Mouse (Mus musculus) forebrain, embryonic 14.5 days (tissue): ENCODE measurements at regions not wholly inside any gene's neighbourhood (a gene's known extent, or its start where the extent isn't known, plus 50 kb on each side); places are given as distances from the start of the nearest gene placed in this dataset.

Experiments
- ATAC-seq: fragments of 200-750 bp; cut with Nextera tagmentation; 2 replicates; pipeline ENCODE4 v1.8.0; 2017; ENCODE audit warnings: mild to moderate bottlenecking, moderate library complexity
- DNase-seq: peaks from one replicate; pipeline ENCODE4 v3.0.0-alpha.2; 2015; ENCODE audit warnings: low spot score
- H3K27ac ChIP-seq: fragments of 300-500 bp; sonication (generic); 2 replicates; pipeline ENCODE4 v1.5.1; 2014; ENCODE audit warnings: low read depth, mild to moderate bottlenecking, control low read depth, low read length, moderate library complexity
- H3K27me3 ChIP-seq: fragments of 300-500 bp; sonication (generic); replicated peaks from 2 replicates; pipeline ENCODE4 v1.6.1; 2014; ENCODE audit warnings: low read length, control low read depth, mixed read lengths; ENCODE audit not compliant: control insufficient read depth, insufficient read depth
- H3K36me3 ChIP-seq: fragments of 300-500 bp; sonication (generic); 2 replicates; pipeline ENCODE4 v1.6.1; 2014; ENCODE audit warnings: low read length, control low read depth; ENCODE audit not compliant: control insufficient read depth, insufficient read depth
- H3K4me1 ChIP-seq: fragments of 300-500 bp; sonication (generic); 2 replicates; pipeline ENCODE4 v1.6.1; 2014; ENCODE audit warnings: antibody characterized with exemption, low read length, control low read depth; ENCODE audit not compliant: control insufficient read depth, insufficient read depth
- H3K4me2 ChIP-seq: fragments of 300-500 bp; sonication (generic); 2 replicates; pipeline ENCODE4 v1.6.1; 2014; ENCODE audit warnings: mild to moderate bottlenecking, control low read depth, low read length
- H3K4me3 ChIP-seq: fragments of 300-500 bp; sonication (generic); 2 replicates; pipeline ENCODE4 v1.5.1; 2014; ENCODE audit warnings: low read depth, low read length, control low read depth
- H3K9ac ChIP-seq: fragments of 300-500 bp; sonication (generic); 2 replicates; pipeline ENCODE4 v1.6.1; 2014; ENCODE audit warnings: mild to moderate bottlenecking, low read length, control low read depth, moderate library complexity
- H3K9me3 ChIP-seq: fragments of 300-500 bp; sonication (generic); replicated peaks from 2 replicates; pipeline ENCODE4 v1.6.1; 2016; ENCODE audit warnings: low read length, control low read depth, mixed read lengths; ENCODE audit not compliant: control insufficient read depth
- WGBS: fragments of 180-500 bp; shearing (Covaris S2); extraction: QIAGEN DNeasy Blood & Tissue Kit; methylation state at CpG from one replicate; pipeline ENCODE4 v1.1.7; 2014; 5-methylcytosine and 5-hydroxymethylcytosine counted together

- WGBS, result 66% methylated on average over 3 of the region's 3 CpGs
- H3K4me1 ChIP-seq, result no peaks in the 10 kb centered on the region
- H3K9me3 ChIP-seq, result no peaks in the 10 kb centered on the region
- ATAC-seq (no peak), DNase-seq (no peak)
- H3K27ac ChIP-seq, result no peak overlapping the region
- no peak overlapping the region for H3K4me3 ChIP-seq
- no peaks in the 10 kb centered on the region for H3K36me3 ChIP-seq
- H3K9ac ChIP-seq, result no peak overlapping the region
- no peak overlapping the region for H3K4me2 ChIP-seq
- no peaks in the 10 kb centered on the region for H3K27me3 ChIP-seq
Measured at GRCm38 (mm10) chr9:71058655-71059054, 106.6 kb upstream of the Lipc start.

- Histone ChIP-seq H3K36me3 (no peaks in the 10 kb centered on the region), H3K9ac (no peak overlapping the region), H3K27ac (no peak overlapping the region), H3K4me3 (no peak overlapping the region), H3K27me3 (no peaks in the 10 kb centered on the region), H3K4me1 (no peaks in the 10 kb centered on the region), H3K9me3 (no peaks in the 10 kb centered on the region), H3K4me2 (no peak overlapping the region)
- WGBS, result 72% methylated on average over 3 of the region's 3 CpGs
- ATAC-seq (no peak), DNase-seq (no peak)
Measured at GRCm38 (mm10) chr9:71056836-71057235, 104.8 kb upstream of the Lipc start.

GRCm38 (mm10) chr9:71043899-71044298 is 91.9 kb upstream of the Lipc start:
- Histone ChIP-seq H3K27ac (no peak overlapping the region), H3K4me3 (no peak overlapping the region), H3K4me2 (no peak overlapping the region), H3K27me3 (no peaks in the 10 kb centered on the region), H3K9ac (no peak overlapping the region), H3K36me3 (no peaks in the 10 kb centered on the region), H3K9me3 (no peaks in the 10 kb centered on the region), H3K4me1 (no peaks in the 10 kb centered on the region)
- ATAC-seq, result no peak
- WGBS, result 46% methylated on average over 1 of the region's 1 CpGs
- peak; percentile 35 for DNase-seq

- no peak for DNase-seq
- no peaks in the 10 kb centered on the region for H3K9me3 ChIP-seq
- no peak overlapping the region for H3K4me3 ChIP-seq
- WGBS, result 67% methylated on average over 6 of the region's 6 CpGs
- H3K27ac ChIP-seq, result no peak overlapping the region
- no peak overlapping the region for H3K9ac ChIP-seq
- no peak for ATAC-seq
- H3K4me1 ChIP-seq, result no peaks in the 10 kb centered on the region
- no peaks in the 10 kb centered on the region for H3K27me3 ChIP-seq
- H3K36me3 ChIP-seq, result no peaks in the 10 kb centered on the region
- H3K4me2 ChIP-seq, result no peak overlapping the region
Measured at GRCm38 (mm10) chr9:71035286-71035685, 83.3 kb upstream of the Lipc start.

- ATAC-seq (no peak), DNase-seq (no peak)
- Histone ChIP-seq H3K9ac (no peak overlapping the region), H3K9me3 (no peaks in the 10 kb centered on the region), H3K36me3 (no peaks in the 10 kb centered on the region), H3K4me3 (no peak overlapping the region), H3K27ac (no peak overlapping the region), H3K4me2 (no peak overlapping the region), H3K27me3 (no peaks in the 10 kb centered on the region), H3K4me1 (no peaks in the 10 kb centered on the region)
Measured at GRCm38 (mm10) chr9:71032156-71032555, 80.1 kb upstream of the Lipc start.

GRCm38 (mm10) chr9:71030203-71030921 is 78.3 kb upstream of the Lipc start:
- WGBS, result 76% methylated on average over 3 of the region's 3 CpGs
- ATAC-seq, result no peak
- Histone ChIP-seq H3K36me3 (no peaks in the 10 kb centered on the region), H3K9me3 (no peaks in the 10 kb centered on the region), H3K27ac (no peak overlapping the region), H3K27me3 (no peaks in the 10 kb centered on the region), H3K4me1 (no peaks in the 10 kb centered on the region), H3K9ac (no peak overlapping the region), H3K4me2 (no peak overlapping the region), H3K4me3 (no peak overlapping the region)
- no peak for DNase-seq

GRCm38 (mm10) chr9:71028102-71028501 is 76.1 kb upstream of the Lipc start:
- 95% methylated on average over 2 of the region's 2 CpGs for WGBS
- DNase-seq, result no peak
- no peaks in the 10 kb centered on the region for H3K9me3 ChIP-seq
- H3K4me1 ChIP-seq, result no peaks in the 10 kb centered on the region
- no peaks in the 10 kb centered on the region for H3K27me3 ChIP-seq
- ATAC-seq, result no peak
- no peak overlapping the region for H3K4me3 ChIP-seq
- H3K4me2 ChIP-seq, result no peak overlapping the region
- no peaks in the 10 kb centered on the region for H3K36me3 ChIP-seq
- H3K27ac ChIP-seq, result no peak overlapping the region
- no peak overlapping the region for H3K9ac ChIP-seq

- Histone ChIP-seq H3K27ac (no peak overlapping the region), H3K4me1 (no peaks in the 10 kb centered on the region), H3K4me2 (no peak overlapping the region), H3K27me3 (no peaks in the 10 kb centered on the region), H3K9me3 (no peaks in the 10 kb centered on the region), H3K9ac (no peak overlapping the region), H3K36me3 (no peaks in the 10 kb centered on the region), H3K4me3 (no peak overlapping the region)
- WGBS, result 77% methylated on average over 2 of the region's 2 CpGs
- ATAC-seq (no peak), DNase-seq (no peak)
Measured at GRCm38 (mm10) chr9:71027626-71028025, 75.6 kb upstream of the Lipc start.

GRCm38 (mm10) chr9:71025196-71025595 is 73.2 kb upstream of the Lipc start:
- H3K27me3 ChIP-seq, result no peaks in the 10 kb centered on the region
- 81% methylated on average over 3 of the region's 3 CpGs for WGBS
- ATAC-seq (no peak), DNase-seq (no peak)
- no peak overlapping the region for H3K4me2 ChIP-seq
- no peaks in the 10 kb centered on the region for H3K9me3 ChIP-seq
- no peak overlapping the region for H3K9ac ChIP-seq
- H3K27ac ChIP-seq, result no peak overlapping the region
- no peaks in the 10 kb centered on the region for H3K4me1 ChIP-seq
- no peak overlapping the region for H3K4me3 ChIP-seq
- no peaks in the 10 kb centered on the region for H3K36me3 ChIP-seq
